Mouse (Mus musculus) spleen, postnatal 36 days (tissue): Measurements from ENCODE around the gene Pdhx.
A peak's percentile ranks its signal among the peaks of the same experiment; 100 is the strongest.

Source experiments
- DNase-seq, 2 experiments: peaks; one replicate each; pipeline ENCODE4 v3.0.0; 2022; ENCODE audit warnings: low spot score in 2 of 2, mixed read lengths in 1 of 2

Gene Pdhx

GRCm38 (mm10) chr2:102989446-102989845, 83.9 kb downstream of the Pdhx start:
- no peak for DNase-seq

- no peak for DNase-seq
These were observed 85.7 kb downstream of the Pdhx start for GRCm38 (mm10) chr2:102987708-102988010.

- no peak for DNase-seq
These were observed 86.2 kb downstream of the Pdhx start for GRCm38 (mm10) chr2:102986964-102987707.

- no peak for DNase-seq
These were observed 86.9 kb downstream of the Pdhx start for GRCm38 (mm10) chr2:102986424-102986823.

- no peak for DNase-seq
These were observed 90.5 kb downstream of the Pdhx start for GRCm38 (mm10) chr2:102982822-102983221.

- DNase-seq, result peak; percentile 24 to 28
These were observed 91.6 kb downstream of the Pdhx start for GRCm38 (mm10) chr2:102981446-102982314.

- no peak for DNase-seq
These were observed 92.4 kb downstream of the Pdhx start for GRCm38 (mm10) chr2:102980870-102981269.

GRCm38 (mm10) chr2:102979519-102979918, 93.8 kb downstream of the Pdhx start:
- no peak for DNase-seq

GRCm38 (mm10) chr2:102979112-102979511, 94.2 kb downstream of the Pdhx start:
- DNase-seq, result no peak

GRCm38 (mm10) chr2:102975358-102975945, 97.9 kb downstream of the Pdhx start:
- DNase-seq, result no peak

- DNase-seq, result peak; percentile 19 to 37
These were observed 100.2 kb downstream of the Pdhx start for GRCm38 (mm10) chr2:102973115-102973514.

- no peak for DNase-seq
These were observed 100.7 kb downstream of the Pdhx start for GRCm38 (mm10) chr2:102972575-102972974.

- DNase-seq, result no peak
These were observed 101.4 kb downstream of the Pdhx start for GRCm38 (mm10) chr2:102971951-102972350.
